Mouse (Mus musculus) frontal cortex, adult 2 months (tissue): ENCODE results near the gene Irgc1. TPM values are rescaled to one million over a fixed set of nuclear protein-coding genes. Genes with fewer than 3 reads are reported as not detected.
"Not testable (repeated sequence)": the region's sequence is repeated elsewhere in the genome, so short reads cannot be mapped to it uniquely, and the experiment has no call there.

ENCODE experiments used
- DNase-seq, 2 experiments: peaks; one replicate each; pipeline ENCODE4 v3.0.0; 2022; ENCODE audit warnings: low spot score in 1 of 2; ENCODE audit errors: extremely low spot score in 1 of 2
- polyA plus RNA-seq: library from polyadenylated mRNA; depleted of rRNA; stranded (reverse); fragments of >200 nt; gene quantifications from 2 replicates; pipeline ENCODE4 v1.2.3, GENCODE M21; 2012; rRNA removed

The Irgc1 gene
- 0.68 and 0.76 TPM in 2 replicates for polyA plus RNA-seq

DNA sequence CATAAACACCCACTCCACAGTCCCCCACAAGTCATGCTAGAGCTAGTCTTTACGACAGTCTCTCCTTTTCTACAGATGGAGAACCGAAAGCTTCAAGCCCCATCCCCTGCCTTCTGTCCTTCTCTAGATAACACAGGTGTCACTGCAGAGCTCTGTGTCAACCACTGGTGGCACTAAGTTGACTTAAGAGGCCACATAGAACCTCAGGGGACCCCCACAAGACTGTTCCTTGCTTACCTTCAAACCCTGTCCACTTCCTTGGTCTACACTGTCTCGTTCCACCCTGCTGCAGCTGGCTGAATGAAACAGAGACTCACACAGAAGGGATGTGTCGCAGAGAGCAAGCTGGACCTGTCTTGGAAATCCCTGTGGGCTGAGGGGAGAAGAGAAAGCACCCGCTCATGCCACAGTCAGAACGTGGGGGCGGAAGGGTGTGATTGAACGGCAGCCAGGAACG lies at the start of gene Irgc1:
Gene Irgc1, minus strand, starts transcription at position 443 of the 457 bp plus-strand sequence.
- peak in 1 of 2 experiments; percentile 66 for DNase-seq

DNA sequence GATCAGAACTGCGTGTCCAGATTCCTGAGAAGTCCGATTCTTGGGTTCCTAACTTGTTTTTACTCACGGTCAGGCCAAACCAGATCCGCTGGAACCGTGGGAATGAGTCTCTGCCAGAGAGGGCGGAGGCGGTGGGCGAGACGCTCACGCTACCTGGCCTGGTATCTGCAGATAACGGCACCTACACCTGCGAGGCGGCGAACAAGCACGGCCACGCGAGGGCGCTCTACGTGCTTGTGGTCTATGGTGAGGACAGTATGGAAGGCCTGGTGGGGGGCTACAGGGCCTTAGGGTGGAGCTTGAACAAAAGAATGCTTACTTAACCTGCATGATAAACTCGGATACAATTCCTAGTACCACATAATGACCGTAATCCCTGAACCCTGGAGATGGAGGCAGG lies 49.4 kb upstream of the Irgc1 start:
- no peak for DNase-seq

DNA sequence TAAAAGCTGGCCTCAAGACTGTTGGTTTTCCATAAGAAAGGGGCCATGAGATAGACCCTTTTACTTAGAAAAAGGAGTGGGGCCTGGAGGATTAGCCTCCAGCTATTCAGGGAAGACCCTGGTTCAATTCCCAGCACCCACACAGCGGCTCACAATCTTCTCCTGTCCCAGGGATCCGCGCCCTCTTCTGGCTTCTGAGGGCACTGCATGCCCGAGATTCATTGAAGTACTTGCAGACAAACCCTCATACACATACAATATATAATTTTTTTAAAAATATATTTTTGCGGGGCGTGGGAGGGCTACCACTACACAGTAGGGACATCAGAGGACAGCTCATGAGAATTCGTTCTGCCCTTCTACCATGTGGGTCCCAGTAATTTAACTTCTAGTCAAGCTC lies 48.8 kb upstream of the Irgc1 start:
- peak in 1 of 2 experiments; percentile 62 for DNase-seq

DNA sequence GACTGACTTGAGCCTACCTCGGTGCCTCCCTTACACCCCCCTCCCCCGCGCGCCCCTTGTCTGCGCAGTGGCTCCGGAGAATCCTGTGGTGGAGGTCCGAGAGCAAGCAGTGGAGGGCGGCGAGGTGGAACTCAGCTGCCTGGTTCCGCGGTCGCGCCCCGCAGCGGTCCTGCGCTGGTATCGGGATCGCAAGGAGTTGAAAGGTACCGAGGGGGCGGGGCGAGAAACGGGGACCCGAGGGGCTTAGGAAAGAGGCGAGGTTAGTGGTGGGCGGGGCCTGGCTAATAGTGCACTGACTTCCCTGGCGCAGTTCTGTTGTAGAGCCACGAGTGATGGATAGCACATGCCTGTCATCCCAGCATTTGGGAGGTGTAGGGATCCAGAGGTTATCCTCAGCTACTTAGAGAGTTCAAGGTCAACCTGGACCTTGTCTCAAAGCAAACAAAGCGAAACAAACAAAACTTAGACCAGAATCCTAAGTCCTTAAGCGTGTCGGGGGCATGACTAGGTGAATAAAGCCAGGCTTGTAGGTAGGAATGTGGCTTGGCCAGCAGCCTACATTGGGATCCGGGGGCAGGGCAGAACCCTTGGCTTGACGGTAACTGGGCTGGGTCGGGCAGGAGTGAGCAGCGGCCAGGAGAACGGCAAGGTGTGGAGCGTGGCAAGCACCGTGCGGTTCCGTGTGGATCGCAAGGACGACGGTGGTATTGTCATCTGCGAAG lies 47.9 kb upstream of the Irgc1 start:
- DNase-seq = no peak

DNA sequence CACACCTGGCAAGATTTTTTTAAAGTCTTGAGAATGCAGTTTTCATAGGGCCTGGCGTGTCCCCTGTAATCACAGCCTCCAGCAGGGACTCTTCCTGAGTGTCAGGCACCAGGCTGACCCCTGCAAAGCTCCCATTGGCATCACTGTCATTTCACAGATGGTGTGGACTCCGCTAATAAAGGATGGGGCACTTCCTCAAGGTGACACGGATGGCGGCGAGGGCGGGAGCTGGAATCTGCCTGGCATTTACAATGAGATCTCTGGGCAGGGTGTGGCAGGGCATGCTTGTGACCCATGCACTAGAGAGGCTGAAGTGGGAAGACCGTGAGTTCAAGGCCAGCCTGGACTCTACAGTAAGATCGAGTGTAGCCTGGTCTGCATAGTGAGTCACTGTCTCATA lies 36.2 kb upstream of the Irgc1 start:
- DNase-seq = no peak

DNA sequence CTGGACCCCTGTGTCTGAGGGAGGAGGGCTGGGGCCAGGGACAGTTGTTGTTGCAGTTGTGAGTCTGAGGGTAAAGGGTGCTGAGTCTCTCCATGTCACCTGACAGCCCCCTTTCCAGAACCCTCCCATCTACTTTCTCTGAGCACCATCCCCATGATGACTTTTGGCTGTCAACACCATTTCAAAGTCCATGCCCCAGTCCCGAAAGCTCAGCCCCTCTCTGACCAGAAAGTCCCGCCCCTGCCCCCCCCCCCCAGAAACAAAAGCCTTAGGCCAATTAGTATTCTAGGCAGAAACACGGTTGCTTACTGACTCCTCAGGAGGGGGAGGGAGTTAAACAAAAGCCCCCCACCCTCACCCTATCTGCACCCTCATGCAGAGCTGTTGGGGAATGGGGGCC lies 35.3 kb upstream of the Irgc1 start:
- no peak for DNase-seq

DNA sequence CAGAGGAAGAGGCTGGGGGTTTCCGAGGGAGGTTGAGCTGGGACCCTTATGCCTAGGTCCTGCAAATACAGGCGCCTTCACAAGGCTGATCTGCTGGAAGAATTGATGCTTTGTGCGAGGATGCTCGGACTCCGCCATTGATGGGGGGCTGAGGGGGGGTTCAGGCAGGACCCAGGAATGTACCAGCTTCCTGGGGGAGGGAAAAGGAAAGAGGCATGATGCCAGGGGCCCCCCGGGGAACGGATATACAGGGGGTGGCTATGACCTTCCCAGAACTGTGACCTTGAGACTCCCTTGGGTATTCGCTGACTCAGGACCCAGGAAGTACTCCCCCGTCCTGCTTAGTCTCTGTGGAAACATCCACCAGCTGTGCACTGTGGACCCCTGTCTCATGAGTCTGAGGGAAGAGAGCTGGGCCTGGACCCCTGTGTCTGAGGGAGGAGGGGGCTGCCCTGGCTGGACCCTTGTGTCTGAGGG lies 34.6 kb upstream of the Irgc1 start:
- DNase-seq = peak in 1 of 2 experiments; percentile 43

DNA sequence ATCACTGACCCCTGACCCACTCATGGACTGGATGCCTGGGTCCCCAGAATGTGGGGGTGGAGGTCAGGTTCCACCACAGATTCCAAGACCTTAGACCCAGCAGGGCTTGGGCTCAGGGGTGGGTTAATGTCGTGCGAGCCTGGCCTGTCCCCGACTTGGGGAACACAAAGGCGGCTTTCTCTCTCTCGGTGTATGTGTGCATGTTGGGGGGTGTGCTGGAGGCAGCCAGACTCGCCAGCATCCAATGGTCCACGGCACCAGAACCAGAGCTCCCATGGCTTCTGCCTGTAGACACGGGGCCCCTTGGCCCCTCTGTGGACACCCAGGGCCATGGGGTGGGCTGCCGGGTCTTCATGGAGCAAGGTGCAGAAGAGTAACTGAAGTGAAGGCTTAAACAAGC lies 33.4 kb upstream of the Irgc1 start:
- DNase-seq = peak in 1 of 2 experiments; percentile 29

DNA sequence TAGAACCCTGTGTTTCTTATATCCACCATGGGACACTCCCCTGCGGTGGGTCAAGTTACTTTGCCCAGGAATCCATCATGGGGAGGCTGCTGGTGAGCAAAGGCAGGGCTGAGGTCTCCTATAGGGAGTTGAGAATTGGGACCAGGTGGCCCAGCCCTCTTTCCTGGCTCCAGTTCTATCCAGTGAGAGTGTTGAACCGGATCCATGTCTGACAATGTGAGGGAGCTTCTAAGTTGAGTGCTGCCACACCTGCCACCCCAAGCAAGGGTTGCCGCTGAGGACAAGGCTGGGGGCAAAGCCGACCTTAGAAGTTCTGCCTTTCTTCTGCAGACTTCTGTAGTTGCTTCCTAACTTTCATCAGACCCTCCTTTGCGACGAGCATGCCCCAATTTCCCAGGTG lies 31.2 kb upstream of the Irgc1 start:
- not testable (repeated sequence) for DNase-seq

DNA sequence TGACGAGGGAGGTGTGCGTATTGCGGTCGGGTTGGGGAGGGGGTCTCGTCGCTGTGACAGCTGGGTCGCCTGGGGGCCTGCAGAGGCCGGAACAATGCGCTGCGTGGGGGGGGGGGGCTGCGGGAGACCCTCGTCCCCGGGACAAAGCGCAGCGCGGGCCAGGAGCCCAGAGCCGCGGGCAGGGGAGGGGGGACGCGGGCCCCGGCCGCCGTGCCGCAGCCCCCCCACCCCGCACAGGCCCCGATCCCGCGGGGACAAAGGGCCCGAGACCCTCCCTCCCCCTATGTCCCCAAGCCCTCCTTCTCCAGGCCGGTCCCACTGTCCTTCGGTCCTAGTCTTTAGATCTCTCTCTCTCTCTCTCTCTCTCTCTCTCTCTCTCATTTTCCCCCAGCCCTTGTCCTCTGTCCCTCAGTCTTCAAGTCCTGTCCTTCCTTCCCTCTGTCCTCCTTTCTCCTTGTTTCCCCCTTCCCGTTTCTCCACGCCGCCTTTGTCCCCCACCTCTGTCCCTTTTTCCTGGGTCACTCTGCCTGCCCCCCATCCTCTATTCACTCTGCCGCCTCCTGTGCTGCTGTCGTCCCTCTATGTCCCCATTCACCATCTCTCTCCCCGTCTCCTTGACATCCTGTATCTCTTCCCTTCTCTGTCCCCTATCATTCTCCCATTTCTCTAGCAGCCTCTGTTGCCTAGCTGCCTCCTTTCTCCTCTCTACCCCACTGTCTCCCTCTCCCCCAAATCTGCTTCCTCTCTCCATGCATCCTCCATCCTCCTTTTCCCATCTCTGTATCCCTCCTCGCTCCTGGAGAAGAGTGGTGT lies 30.3 kb upstream of the Irgc1 start:
- peak in 1 of 2 experiments; percentile 26 for DNase-seq

DNA sequence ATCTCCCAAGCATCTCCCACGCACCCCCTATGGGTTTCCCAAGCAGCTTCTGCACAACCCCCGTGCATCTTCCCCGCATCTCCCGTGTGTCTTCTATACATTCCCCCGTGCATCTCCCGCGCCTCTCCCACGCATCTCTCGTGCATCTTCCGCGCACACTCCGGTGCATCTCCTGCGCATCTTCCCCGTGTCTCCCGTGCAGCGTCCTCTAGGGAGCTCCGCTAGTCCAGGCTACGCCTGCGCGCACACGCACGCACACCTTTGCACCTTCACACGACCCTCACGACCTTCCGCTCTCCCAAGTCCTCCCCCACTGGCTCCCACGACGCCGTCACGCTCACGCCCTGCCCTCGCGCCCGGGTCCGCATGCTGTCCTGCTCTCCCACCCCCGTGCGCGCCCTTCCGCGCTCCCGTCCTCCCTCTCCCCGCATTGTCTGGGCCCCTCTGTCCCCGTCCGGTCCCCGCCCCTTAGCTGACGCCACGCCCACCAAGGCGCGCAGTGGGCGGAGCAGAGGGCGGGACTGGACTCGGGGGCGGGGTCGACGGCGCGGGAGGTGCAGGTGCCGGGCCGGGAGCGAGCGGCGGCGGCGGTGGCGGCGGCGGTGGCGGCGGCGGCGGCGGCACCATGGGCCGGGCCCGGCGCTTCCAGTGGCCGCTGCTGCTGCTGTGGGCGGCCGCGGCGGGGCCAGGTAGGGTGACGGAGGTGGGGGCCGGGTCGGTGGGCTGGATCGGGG lies 29.5 kb upstream of the Irgc1 start, which contains the start of gene Cadm4:
Gene Cadm4, plus strand, starts transcription at position 550 of the 734 bp plus-strand sequence.
- DNase-seq = peak; percentile 59 to 90

DNA sequence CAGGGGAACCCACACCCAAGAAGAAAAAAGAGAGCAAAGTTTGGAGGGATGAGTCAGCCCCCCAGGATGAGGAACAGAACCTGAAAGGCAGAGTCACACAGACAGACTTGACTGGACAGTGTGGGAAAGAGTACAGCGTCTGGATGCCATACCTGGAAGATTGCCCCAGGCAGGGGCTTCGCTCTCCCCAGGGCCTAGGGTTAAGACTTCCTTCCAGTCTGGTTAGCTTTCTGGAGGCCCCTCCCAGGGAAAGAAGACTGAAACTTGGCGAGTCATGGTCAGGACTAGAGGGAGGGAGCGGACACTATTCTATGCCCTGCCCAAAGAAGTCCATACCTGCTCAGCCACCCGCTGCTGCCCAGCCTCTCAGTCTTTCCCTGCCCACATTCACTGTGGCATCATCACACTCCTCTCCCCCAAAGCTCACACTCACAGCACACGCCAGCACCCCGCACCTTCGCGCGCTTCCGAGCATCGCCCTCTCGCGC lies 28.9 kb upstream of the Irgc1 start:
- DNase-seq = no peak

DNA sequence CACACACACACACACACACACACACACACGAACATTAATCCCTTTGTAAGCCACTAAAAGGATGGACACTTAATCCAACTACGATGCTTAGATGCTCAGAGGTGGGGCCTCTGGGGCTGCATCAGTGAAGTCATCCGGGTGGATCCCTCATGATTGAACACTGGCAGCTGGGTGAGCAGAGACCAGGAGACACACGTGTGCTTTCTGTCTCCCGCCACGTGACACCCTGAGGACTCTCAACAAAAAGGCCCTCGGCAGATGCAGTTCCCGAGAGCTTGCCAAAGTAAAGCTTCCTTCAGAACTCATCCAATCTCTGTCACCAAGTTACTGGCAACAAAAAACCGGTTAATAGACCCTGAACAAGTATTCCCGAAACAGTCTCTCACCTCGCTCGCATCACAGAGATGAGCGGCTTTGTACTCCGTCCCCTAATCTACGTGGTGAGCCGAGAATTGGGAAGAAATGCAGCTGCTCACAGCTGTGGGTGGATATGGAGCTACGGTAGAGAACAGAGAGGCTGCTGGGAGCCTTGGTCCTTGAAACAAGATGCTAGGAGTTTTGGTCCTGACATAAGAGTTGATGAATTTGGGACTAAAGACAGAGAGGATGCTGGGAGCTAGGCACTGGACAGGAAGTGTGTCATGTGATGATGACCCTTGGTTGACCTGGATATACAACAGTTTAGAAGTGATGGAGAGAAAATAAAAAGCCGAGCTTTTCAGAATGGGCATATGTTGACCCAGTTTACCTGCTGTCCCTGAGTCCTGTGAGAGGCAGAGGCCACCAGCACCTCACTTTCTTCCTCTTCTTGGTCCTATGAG lies 28.2 kb upstream of the Irgc1 start:
- DNase-seq = peak; percentile 51 to 56

DNA sequence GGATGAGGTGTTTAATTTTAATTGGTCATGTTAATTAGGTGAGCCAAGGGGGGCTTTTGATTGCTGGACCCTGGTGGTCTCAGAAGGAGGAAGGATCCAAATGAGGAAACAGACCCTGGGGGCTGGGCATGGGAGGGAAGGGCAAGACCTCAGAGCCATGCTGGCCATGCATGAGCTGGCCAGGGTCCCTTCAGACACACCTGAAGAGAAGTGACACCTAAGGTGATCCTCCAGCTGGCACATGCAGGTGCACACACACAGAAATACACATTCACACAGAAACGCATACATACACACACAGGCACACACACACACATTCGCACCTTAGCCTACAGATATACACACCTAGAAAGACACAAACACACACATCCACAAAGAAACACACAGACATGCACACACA lies 27.6 kb upstream of the Irgc1 start:
- DNase-seq = no peak

DNA sequence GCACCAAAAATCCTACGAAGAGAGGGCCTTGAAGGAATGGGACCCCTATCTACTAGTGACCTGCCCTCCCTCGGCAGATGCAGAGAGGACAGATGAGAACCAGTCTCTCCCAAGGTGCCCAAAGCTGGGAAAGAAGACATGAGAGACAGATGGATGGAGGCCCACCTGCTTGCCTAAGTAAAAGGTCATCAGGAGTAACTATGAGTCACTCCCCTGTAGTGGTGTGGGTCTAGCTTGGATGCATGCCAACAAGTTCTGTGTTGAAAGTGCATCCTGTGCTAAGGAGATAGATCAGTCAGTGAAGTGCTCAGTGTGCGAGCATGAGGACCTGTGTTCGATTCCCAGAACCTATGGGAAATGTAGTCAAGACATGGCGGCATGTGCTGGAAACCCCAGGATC lies 26.8 kb upstream of the Irgc1 start:
- no peak for DNase-seq

DNA sequence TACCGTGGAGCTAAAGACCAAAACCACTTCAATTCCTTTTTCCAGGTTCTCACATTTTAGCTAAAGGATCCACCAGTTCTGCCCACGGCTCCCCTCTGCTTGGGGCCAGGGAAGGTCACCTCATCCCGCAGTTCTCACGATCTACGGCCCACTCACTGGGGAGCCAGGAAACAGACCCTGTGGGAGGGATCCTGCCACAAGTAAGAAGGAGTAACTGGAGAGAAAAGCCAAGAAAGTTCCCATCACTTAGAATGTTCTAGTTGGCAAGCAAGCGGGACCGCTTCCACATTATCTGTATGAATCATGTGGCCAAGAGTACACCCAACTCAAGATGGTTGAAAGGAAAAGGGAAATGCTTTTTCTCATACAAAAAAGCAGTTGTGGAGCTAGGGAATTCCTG lies 24.8 kb upstream of the Irgc1 start:
- DNase-seq = peak; percentile 55 to 67

DNA sequence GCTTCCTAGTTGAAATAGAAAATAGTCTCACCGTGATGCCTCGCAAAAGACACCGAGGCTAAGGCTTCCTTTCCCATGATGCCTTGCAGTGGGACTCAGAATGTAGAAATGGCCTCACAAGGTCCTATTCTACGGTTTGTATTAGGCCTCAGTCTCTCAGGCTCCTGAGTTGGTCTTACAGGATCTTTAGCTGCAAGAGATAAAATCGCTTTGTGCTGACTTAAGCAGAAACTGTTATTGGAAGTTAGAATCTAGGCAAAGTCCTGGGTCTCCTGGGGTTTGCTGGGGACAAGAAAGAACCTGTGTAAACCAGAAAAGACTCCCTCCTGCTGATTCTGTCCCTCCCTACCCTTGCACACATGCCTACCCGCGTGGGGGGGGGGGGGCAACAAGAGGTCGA lies 24.2 kb upstream of the Irgc1 start:
- DNase-seq = no peak

DNA sequence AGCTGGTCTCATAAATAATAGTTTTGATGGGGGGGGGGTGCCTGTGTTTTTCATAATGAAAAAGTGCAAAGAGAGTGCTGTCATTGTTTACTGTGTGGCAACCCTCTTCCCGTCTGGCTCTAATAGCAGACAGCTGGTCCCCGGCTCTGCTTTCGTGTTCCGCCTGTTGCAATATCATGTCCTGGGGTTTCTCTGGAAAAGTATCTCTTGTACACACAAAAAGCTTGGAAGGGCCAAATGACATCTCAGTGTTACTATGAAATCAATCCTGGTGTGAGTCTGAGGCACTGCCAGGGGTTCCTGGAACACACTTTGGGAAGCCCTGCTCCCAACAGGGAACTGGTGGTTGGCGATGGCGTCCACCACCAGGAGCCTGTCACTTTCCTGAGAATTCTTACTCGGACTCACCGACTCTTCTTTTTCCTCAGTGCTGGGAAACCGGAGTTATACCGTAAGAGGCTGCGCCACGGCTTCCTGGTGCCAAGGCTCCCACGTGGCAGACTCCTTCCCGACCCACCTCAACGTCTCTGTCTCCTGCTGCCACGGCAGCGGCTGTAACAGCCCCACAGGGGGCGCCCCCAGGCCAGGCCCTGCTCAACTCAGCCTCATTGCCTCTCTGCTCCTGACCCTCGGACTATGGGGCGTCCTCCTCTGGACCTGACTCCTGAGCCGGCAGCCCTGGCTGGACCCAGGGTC lies 22.9 kb upstream of the Irgc1 start:
- DNase-seq = peak in 1 of 2 experiments; percentile 37

DNA sequence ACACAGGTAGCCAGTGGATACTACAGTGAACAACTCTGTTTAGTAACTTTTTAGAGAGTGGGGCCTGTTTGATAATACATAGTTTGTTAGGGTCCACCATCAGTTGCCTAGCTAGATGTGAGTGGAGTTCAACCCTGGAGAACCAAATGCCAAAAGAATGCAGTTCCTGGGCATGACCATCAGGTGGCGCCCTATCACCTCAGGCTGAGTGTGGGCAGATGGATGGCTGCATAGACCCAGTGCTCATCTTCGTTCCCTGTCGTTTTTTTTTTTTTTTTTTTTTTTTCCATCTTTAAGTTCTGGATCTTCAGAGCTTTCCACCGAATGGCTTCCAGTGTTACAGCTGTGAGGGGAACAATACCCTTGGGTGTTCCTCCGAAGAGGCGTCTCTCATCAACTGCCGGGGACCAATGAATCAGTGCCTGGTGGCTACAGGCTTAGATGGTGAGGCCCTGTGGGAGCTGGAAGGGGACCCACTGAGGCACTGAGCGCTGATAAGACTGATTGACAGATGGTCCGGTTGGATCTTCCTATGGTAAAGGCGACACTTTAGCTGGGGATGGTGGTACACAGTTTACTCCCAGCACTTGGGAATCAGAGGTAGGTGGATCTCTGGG lies 21.9 kb upstream of the Irgc1 start:
- peak in 1 of 2 experiments; percentile 86 for DNase-seq
